In genomic region chr2:148364536-148364935, GRCm38 (mm10) we compare ENCODE assay signal across 18 mouse cellular contexts. TPM values are rescaled to one million over a fixed set of nuclear protein-coding genes. Genes with fewer than 3 reads are reported as not detected.
DNase-seq lines count a peak whose midpoint lies in the region; ATAC-seq and TF ChIP-seq lines count a peak whose summit lies in the region.
"Had no signal": no experiment of that assay in that cellular context is flagged by ENCODE, and none has a peak within 500 bp of the region (broad histone marks: within the 10 kb centered on the region; RNA-seq: fewer than 3 reads in every experiment).

No protein-coding gene starts in this region.

- intact Hi-C loops in left cerebral cortex, postnatal 14 days (cut with DNase I), result no loop called here

- DNase-seq in lung, embryonic 14.5 days, result no peak
- no peak for DNase-seq in lung, adult 18-20 months
- peak; percentile 87 for DNase-seq in brain, adult 2 months (ENCODE audit: low read depth, low spot score)
- DNase-seq in frontal cortex, postnatal 36 days (ENCODE audit: low spot score in 2 of 2), result peak; percentile 53 to 81
- peak; percentile 51 to 88 for DNase-seq in left cerebral cortex, postnatal 14 days (ENCODE audit: low spot score in 2 of 2)
- no peak for DNase-seq in hindbrain, embryonic 10.5 days (ENCODE audit: low spot score)
- no peak for DNase-seq in forebrain, postnatal 0 days
- no peak for DNase-seq in adrenal gland, postnatal 4 days (ENCODE audit: low spot score in 2 of 2)
- DNase-seq: adrenal gland, adult 2 months; cerebellum, postnatal 36 days; kidney, adult 8-10 months; liver had no signal

- 88% methylated on average over 3 of the region's 3 CpGs for WGBS in lung, embryonic 14.5 days
- 94% methylated on average over 3 of the region's 3 CpGs for WGBS in hindbrain, embryonic 10.5 days
- WGBS in forebrain, postnatal 0 days, result 93% methylated on average over 3 of the region's 3 CpGs

- H3K27me3 ChIP-seq in lung, embryonic 14.5 days (ENCODE audit: insufficient read depth, low read length), result no peaks in the 10 kb centered on the region
- no peaks in the 10 kb centered on the region for H3K27me3 ChIP-seq in hindbrain, embryonic 10.5 days (ENCODE audit: insufficient read depth, poor library complexity, severe bottlenecking)
- H3K27me3 ChIP-seq in forebrain, postnatal 0 days (ENCODE audit: insufficient read depth, low read length), result no peaks in the 10 kb centered on the region
- H3K27me3 ChIP-seq: embryonic facial prominence, embryonic 13.5 days; forebrain, embryonic 13.5 days; hindbrain, embryonic 12.5 days; midbrain, embryonic 15.5 days; Patski had no signal

- ATAC-seq in lung, embryonic 14.5 days (ENCODE audit: insufficient read depth), result no peak
- ATAC-seq in forebrain, postnatal 0 days, result no peak
- ATAC-seq: forebrain, embryonic 13.5 days; midbrain, embryonic 15.5 days; Patski had no signal

- H3K9me3 ChIP-seq in lung, embryonic 14.5 days (ENCODE audit: low read depth, low read length), result no peaks in the 10 kb centered on the region
- no peaks in the 10 kb centered on the region for H3K9me3 ChIP-seq in hindbrain, embryonic 10.5 days
- H3K9me3 ChIP-seq in forebrain, postnatal 0 days (ENCODE audit: low read length), result no peaks in the 10 kb centered on the region
- H3K9me3 ChIP-seq: embryonic facial prominence, embryonic 13.5 days; forebrain, embryonic 13.5 days; hindbrain, embryonic 12.5 days; midbrain, embryonic 15.5 days had no signal

- H3K36me3 ChIP-seq in lung, embryonic 14.5 days (ENCODE audit: insufficient read depth), result no peaks in the 10 kb centered on the region
- H3K36me3 ChIP-seq in hindbrain, embryonic 10.5 days, result no peaks in the 10 kb centered on the region
- no peaks in the 10 kb centered on the region for H3K36me3 ChIP-seq in forebrain, postnatal 0 days (ENCODE audit: insufficient read depth)
- H3K36me3 ChIP-seq: embryonic facial prominence, embryonic 13.5 days; hindbrain, embryonic 12.5 days; midbrain, embryonic 15.5 days had no signal

- H3K27ac ChIP-seq in lung, embryonic 14.5 days (ENCODE audit: low read depth), result 0 out of 2 replicates have a peak overlapping the region, but pooled peaks have one; percentile 21
- no peak overlapping the region for H3K27ac ChIP-seq in hindbrain, embryonic 10.5 days
- no peak overlapping the region for H3K27ac ChIP-seq in forebrain, postnatal 0 days (ENCODE audit: low read depth, low read length)
- H3K27ac ChIP-seq: embryonic facial prominence, embryonic 13.5 days; forebrain, embryonic 13.5 days; hindbrain, embryonic 12.5 days; midbrain, embryonic 15.5 days had no signal

- no peak overlapping the region for H3K4me3 ChIP-seq in lung, embryonic 14.5 days (ENCODE audit: low read depth, low read length)
- H3K4me3 ChIP-seq in hindbrain, embryonic 10.5 days, result no peak overlapping the region
- H3K4me3 ChIP-seq in forebrain, postnatal 0 days (ENCODE audit: low read depth, low read length), result no peak overlapping the region
- H3K4me3 ChIP-seq: embryonic facial prominence, embryonic 13.5 days; forebrain, embryonic 13.5 days; hindbrain, embryonic 12.5 days; midbrain, embryonic 15.5 days had no signal

- no peak overlapping the region for H3K4me2 ChIP-seq in lung, embryonic 14.5 days
- H3K4me2 ChIP-seq in forebrain, postnatal 0 days (ENCODE audit: low read depth), result no peak overlapping the region
- H3K4me2 ChIP-seq: embryonic facial prominence, embryonic 13.5 days; forebrain, embryonic 13.5 days; hindbrain, embryonic 12.5 days; midbrain, embryonic 15.5 days had no signal

- no peaks in the 10 kb centered on the region for H3K4me1 ChIP-seq in lung, embryonic 14.5 days (ENCODE audit: insufficient read depth)
- H3K4me1 ChIP-seq in hindbrain, embryonic 10.5 days (replicated peaks), result no peaks in the 10 kb centered on the region
- no peaks in the 10 kb centered on the region for H3K4me1 ChIP-seq in forebrain, postnatal 0 days (ENCODE audit: insufficient read depth)
- H3K4me1 ChIP-seq: embryonic facial prominence, embryonic 13.5 days; forebrain, embryonic 13.5 days; hindbrain, embryonic 12.5 days; midbrain, embryonic 15.5 days had no signal

- TF ChIP-seq CTCF in lung, embryonic 14.5 days (IDR thresholded peaks at IDR 0.05; ENCODE audit: low read depth), result no peak
- TF ChIP-seq CTCF in forebrain, postnatal 0 days (IDR thresholded peaks at IDR 0.05; ENCODE audit: low read depth), result no peak

- no peak overlapping the region for H3K9ac ChIP-seq in lung, embryonic 14.5 days
- H3K9ac ChIP-seq in forebrain, postnatal 0 days, result no peak overlapping the region
- H3K9ac ChIP-seq: embryonic facial prominence, embryonic 13.5 days; forebrain, embryonic 13.5 days; hindbrain, embryonic 12.5 days; midbrain, embryonic 15.5 days had no signal

RNA-seq across cellular contexts. Expression of gene Sstr4, which starts 30.6 kb away (rescaled TPM):
- polyA plus RNA-seq in lung, embryonic 14.5 days (2014; fragmentation: Nextera tagmentation; extraction: Ambion mirVana), result 4.8 and 5.9 TPM in 2 replicates
- total RNA-seq in left cerebral cortex, postnatal 14 days (2021), result 10 to 100 TPM; 45.3 to 47.2 TPM
- 0.45 and 0.63 TPM in 2 replicates for polyA plus RNA-seq in hindbrain, embryonic 10.5 days (2016; fragmentation: Nextera tagmentation; extraction: Ambion mirVana)
- total RNA-seq in forebrain, postnatal 0 days (2014; rRNA removed), result 10.7 and 12.1 TPM in 2 replicates
- polyA plus RNA-seq in forebrain, postnatal 0 days (2015; fragmentation: Nextera tagmentation; extraction: Ambion mirVana), result 1.9 and 2.8 TPM in 2 replicates
- under 1 TPM; 0.62 to 0.71 TPM for total RNA-seq in adrenal gland, postnatal 4 days (2021)
- polyA plus RNA-seq: Patski; testis, adult 2 months had no signal

RNA-seq across cellular contexts. Expression of gene Thbd, which starts 43.5 kb away (rescaled TPM):
- 115 and 116 TPM in 2 replicates for polyA plus RNA-seq in lung, embryonic 14.5 days (2014; fragmentation: Nextera tagmentation; extraction: Ambion mirVana)
- 10 to 100 TPM; 10.6 to 12.6 TPM for total RNA-seq in left cerebral cortex, postnatal 14 days (2021)
- 6.8 and 7.8 TPM in 2 replicates for polyA plus RNA-seq in hindbrain, embryonic 10.5 days (2016; fragmentation: Nextera tagmentation; extraction: Ambion mirVana)
- total RNA-seq in forebrain, postnatal 0 days (2014; rRNA removed), result 16.2 and 24.2 TPM in 2 replicates
- 9.6 and 11.1 TPM in 2 replicates for polyA plus RNA-seq in forebrain, postnatal 0 days (2015; fragmentation: Nextera tagmentation; extraction: Ambion mirVana)
- 10 to 100 TPM; 22.9 to 25.2 TPM for total RNA-seq in adrenal gland, postnatal 4 days (2021)
- polyA plus RNA-seq: Patski had no signal

Comparison
In these comparisons a context has a peak if more than half of its experiments do, and no peak if none do; other contexts are left out.
1. DNase-seq: peak in brain, adult 2 months (single experiment), frontal cortex, postnatal 36 days (2 of 2) and left cerebral cortex, postnatal 14 days (2 of 2); none in lung, embryonic 14.5 days (single experiment), lung, adult 18-20 months (0 of 2), hindbrain, embryonic 10.5 days (single experiment), forebrain, postnatal 0 days (single experiment) and adrenal gland, postnatal 4 days (0 of 2).